Mouse (Mus musculus): ENCODE measurements around the gene Npas2. TPM values are rescaled to one million over a fixed set of nuclear protein-coding genes. Genes with fewer than 3 reads are reported as not detected.

Gene Npas2
- 1 to 10 TPM in 3 of 4 experiments, under 1 TPM in 1; 0.92 to 1.9 (median 1.6) TPM for total RNA-seq (2022)

GRCm38 (mm10) chr1:39192997-39193861 lies at the start of gene Npas2:
Gene Npas2 (plus strand): TSS chr1:39193731.
- DNase-seq (ENCODE audit: low spot score) = no peak

GRCm38 (mm10) chr1:39156778-39157177 lies 36.8 kb upstream of the Npas2 start:
- no peak for DNase-seq (ENCODE audit: low spot score)

GRCm38 (mm10) chr1:39160167-39160566 lies 33.4 kb upstream of the Npas2 start:
- DNase-seq (ENCODE audit: low spot score) = no peak

- DNase-seq (ENCODE audit: low spot score) = no peak
Measured at GRCm38 (mm10) chr1:39163077-39163476, 30.5 kb upstream of the Npas2 start.

GRCm38 (mm10) chr1:39176690-39177089 lies 16.8 kb upstream of the Npas2 start:
- no peak for DNase-seq (ENCODE audit: low spot score)

- no peak for DNase-seq (ENCODE audit: low spot score)
Measured at GRCm38 (mm10) chr1:39177211-39177610, 16.3 kb upstream of the Npas2 start.

GRCm38 (mm10) chr1:39179806-39180205 lies 13.7 kb upstream of the Npas2 start:
- no peak for DNase-seq (ENCODE audit: low spot score)

- DNase-seq (ENCODE audit: low spot score) = no peak
Measured at GRCm38 (mm10) chr1:39180517-39180916, 13.0 kb upstream of the Npas2 start.

- DNase-seq (ENCODE audit: low spot score) = no peak
Measured at GRCm38 (mm10) chr1:39181901-39182300, 11.6 kb upstream of the Npas2 start.

GRCm38 (mm10) chr1:39185833-39186232 lies 7.7 kb upstream of the Npas2 start:
- no peak for DNase-seq (ENCODE audit: low spot score)

GRCm38 (mm10) chr1:39186711-39187437 lies 6.7 kb upstream of the Npas2 start:
- DNase-seq (ENCODE audit: low spot score) = no peak

- no peak for DNase-seq (ENCODE audit: low spot score)
Measured at GRCm38 (mm10) chr1:39191122-39191521, 2.4 kb upstream of the Npas2 start.

- peak; percentile 93 for DNase-seq (ENCODE audit: low spot score)
Measured at GRCm38 (mm10) chr1:39192460-39192996, 1.0 kb upstream of the Npas2 start.

GRCm38 (mm10) chr1:39193862-39194675 lies 538 bp downstream of the Npas2 start:
- DNase-seq (ENCODE audit: low spot score) = no peak

GRCm38 (mm10) chr1:39194959-39195358 lies 1.4 kb downstream of the Npas2 start:
- no peak for DNase-seq (ENCODE audit: low spot score)

- DNase-seq (ENCODE audit: low spot score) = peak; percentile 58
Measured at GRCm38 (mm10) chr1:39196126-39196525, 2.6 kb downstream of the Npas2 start.

GRCm38 (mm10) chr1:39196676-39197375 lies 3.3 kb downstream of the Npas2 start:
- DNase-seq (ENCODE audit: low spot score) = no peak

GRCm38 (mm10) chr1:39205021-39205420 lies 11.5 kb downstream of the Npas2 start:
- DNase-seq (ENCODE audit: low spot score) = no peak

GRCm38 (mm10) chr1:39205697-39206096 lies 12.2 kb downstream of the Npas2 start:
- DNase-seq (ENCODE audit: low spot score) = no peak

GRCm38 (mm10) chr1:39206942-39207341 lies 13.4 kb downstream of the Npas2 start:
- no peak for DNase-seq (ENCODE audit: low spot score)

GRCm38 (mm10) chr1:39210928-39211327 lies 17.4 kb downstream of the Npas2 start:
- no peak for DNase-seq (ENCODE audit: low spot score)
